Mouse (Mus musculus) spleen, postnatal 4 days (tissue): ENCODE data around the gene Focad.

ENCODE experiments used
- DNase-seq, 2 experiments: peaks; one replicate each; pipeline ENCODE4 v3.0.0; 2022; ENCODE audit warnings: low spot score in 2 of 2

The Focad gene

DNA sequence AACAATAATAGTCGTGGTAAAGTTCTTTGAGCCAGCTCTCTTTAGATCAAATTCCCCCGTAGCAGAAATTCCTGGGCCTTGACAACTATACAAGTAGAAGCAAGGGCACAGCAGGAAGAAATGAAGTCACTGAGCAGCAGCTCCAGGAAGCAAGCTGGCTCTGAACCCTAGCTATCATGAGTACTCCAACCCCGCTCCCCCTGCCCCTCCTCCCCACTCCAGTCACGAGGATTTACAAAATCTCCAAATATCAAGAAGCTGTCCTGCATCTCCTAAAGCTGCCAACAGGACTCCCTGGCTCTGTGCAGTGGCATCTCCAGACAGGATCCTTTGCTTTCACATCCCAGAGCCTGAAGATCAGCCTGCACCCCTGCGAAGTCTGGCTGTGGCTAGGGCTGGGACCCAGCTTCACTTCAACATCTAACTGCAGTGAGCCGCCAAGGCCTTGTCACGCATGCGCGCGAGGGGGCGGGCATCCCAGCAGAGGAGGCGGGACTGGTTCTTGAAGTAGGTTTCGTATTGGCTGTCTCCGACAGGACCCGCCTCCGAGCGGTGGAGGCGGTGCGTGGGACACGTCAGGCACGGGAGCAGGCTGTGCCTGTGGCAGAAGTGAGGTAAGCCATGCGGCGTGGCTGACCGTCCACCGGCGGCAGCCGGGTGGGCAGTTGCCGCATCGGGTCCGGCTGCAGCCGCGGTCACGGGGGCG, at the start of gene Focad:
Gene Focad, plus strand, starts transcription at position 568 of the 706 bp plus-strand sequence.
- DNase-seq, result peak; percentile 97 to 99

DNA sequence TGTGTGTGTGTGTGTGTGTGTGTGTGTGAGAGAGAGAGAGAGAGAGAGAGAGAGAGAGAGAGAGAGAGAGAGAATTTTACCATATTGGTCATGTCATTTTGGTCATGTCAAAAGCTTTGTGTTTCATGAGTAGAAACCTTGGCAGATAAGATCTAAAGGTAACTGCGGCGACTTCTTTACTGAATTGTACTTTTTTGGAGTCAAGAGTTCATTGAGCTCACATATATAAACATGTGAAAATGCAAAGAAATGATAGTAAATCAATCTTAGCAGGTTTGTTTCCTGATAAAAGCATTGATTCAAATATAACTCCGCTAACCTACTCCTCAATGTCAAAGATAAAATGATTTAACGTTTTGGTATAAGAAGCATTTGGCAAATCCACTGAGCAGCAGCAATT, 49.3 kb upstream of the Focad start:
- DNase-seq, result no peak

DNA sequence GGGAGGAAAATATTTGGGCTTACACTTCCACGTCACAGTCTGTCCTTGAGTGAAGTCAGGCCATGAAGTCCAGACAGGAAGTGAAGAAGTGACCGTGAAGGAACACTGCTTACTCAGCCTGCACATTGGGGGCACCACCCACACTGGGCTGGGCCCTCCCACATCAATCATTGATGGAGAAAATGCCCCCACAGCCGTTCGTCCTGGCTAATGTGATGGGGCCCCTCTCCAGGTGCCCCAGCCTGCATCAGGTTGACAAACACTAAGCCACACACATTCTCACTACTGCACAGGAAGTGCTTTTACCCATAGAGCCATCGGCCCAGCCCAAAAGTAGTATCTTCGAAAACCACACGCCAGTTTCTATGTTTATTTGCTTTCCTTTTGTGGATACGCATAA, 48.1 kb upstream of the Focad start:
- no peak for DNase-seq

DNA sequence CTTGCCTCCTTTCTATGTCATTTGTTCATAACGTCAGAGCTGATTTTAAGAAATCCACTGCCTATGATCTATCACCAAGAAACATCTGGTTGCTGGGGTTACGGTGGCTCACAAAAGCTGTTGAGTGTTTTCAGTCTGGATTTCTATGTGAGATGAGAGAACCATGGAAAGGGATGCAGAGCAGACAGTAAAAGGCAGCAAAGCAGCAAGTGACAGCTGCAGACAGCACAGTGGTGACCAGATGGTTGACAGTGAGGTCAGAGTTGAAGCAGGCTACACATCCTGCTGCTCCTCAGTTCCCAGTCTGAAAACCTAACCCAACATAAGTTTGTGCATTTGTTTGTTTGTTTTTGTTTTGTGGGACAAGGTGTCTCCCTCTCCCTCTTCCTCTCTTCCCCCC, 19.0 kb upstream of the Focad start:
- no peak for DNase-seq

DNA sequence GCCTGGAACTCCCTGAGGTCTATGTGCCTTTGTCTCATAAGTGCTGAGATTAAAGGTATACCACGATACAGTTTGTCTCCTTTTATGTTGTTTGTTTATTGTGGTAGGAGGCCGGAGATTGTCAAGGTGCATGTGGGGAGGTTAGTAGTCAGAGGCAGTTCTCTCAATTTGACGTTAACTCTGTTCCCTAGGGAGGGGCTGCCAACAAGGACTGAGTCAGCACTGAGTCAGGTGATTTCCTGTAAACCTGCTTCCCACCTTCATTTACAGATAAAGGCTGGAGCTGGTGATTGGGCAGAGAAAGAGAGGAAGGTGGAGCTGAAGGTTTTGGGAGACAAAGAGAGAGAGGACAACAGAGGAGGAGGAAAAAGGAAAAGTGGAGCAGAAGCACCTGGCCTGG, 15.4 kb upstream of the Focad start:
- DNase-seq, result no peak

DNA sequence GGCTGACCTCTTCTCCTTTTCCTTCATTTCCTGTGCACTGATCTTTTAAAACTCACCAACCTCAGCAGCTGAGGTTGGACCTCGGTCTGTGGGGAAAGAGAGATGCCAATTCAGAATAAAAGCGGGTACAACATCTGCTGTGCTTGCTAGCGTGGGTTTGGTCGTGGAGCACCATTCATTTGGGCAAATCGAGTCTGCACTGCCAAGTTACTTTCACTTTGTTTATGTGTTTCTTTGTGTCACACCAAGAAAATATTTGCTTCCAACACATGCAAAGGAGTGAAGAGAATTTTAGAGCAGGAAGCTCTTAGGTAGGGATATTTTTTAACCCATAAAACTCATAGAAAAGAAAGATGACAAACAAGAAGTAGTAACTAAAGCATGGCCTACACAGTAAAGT, 13.0 kb upstream of the Focad start:
- no peak for DNase-seq

DNA sequence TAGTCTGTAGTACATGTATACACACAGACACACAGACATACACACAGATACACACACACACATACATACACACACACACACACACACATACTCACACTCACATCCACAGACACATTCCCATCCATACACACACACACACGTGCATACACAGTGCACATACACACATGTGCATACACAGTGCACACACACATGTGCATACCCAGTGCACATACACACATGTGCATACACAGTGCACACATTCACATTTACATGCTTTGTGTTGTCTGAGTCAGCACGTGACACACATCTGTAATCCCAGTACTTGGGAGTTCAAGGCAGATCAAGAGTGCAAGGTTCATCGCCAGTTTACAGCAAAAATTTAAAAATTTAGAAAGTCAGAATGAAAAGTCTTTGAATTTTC, 12.5 kb upstream of the Focad start:
- DNase-seq, result no peak

DNA sequence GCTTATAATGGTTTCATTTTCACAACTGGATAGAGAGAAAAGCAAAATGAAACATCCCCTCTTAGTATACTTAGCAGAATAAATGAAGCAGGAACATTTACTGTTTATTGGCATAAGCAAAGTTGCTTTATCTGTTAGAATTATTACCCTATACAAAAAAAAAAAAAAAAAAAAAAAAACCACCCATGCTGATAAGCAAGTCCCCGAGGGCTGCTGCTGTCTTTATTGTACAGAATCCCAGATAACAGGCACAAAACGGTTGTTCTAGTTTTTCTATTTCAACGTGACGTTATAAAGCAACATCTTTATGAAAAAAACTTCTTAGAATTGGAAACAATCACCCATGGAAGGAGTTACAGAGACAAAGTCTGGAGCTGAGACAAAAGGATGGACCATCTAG, 12.0 kb upstream of the Focad start:
- no peak for DNase-seq

DNA sequence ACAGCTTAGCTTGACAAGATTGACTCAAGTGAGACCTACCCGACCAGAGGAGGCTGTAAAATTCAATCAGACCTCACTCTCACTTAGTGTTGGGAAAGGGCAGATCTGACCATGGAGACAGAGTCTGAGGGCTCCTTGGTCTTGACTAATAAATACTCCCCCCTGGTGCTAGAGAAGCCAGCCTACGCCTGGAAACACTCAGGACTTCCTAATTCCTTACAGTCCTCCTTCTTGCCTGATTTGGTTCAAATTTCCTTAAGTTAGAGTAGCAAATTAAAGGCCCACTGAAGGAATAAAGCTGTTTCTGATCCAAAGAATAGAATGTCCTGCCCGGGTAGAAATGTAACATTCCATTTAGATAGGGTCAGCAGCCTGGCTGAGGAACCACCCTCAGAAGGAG, 10.6 kb upstream of the Focad start:
- DNase-seq, result no peak

DNA sequence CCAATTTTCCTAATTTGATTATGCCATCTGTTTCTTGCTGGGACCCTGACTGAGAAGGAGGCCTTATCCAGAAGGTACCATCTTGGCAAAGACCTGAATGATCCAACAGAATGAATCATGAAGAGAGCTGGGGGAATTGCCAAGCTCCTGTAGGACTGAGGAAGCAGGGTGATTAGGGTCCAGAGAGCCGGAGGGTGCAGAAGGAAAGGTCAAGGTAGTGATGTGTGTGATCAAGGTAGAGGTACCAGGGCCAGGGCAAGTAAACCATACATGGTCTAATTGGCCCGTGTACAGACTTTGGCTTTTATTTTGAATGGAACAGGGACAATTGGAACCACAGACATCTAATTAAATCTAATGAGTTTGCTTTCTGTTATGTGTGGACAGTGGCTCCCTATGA, 4.1 kb upstream of the Focad start:
- no peak for DNase-seq

DNA sequence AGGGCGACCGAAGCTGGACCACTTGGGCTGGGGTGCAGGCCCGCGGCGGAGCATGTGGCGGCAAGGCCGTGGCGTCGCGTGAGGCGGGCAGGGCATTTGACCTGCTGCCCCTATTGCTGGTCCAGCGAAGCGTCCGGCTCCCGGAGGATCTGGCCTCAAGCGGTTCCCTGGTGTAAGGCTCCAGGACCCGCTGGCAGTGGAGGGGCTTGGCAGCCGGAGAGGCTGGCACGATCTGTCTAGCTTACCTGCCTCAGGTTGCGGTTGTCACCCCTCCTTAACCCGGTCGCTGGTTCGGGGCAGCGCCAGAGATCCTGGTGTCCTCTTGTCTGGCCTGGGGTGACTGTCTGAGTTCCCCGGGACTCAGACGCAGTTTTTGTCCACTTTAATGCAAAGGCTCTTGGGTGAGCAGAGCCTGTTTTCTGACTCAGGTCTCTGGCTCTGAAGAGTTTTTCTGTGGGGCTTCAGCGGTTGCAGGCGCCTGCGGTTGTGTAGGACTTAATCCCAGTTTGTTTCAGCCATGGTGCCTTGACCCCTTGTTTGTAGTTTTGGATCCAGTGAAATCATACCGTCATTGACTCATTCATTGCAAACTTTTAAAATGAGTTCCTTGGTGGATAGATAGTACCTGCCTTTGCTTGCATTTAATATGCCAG, 465 bp downstream of the Focad start:
- no peak for DNase-seq

DNA sequence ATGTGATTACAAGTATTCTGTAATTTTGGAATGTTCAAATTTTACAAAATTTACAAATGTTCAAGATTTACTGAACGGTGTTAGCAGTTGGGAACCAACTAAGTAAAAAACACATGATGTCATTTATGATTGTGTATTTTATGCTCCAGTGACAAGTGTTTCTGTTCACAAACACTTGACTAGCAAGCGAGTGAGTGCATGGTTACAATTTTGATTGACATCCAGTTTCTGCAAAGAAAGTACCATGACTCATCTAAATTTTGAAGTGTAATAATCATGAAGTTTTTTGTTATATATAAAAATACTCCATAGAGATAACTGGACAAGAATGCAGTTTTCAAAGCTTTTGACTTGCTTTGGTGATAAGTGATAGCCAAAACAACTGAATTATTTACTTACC, 1.3 kb downstream of the Focad start:
- no peak for DNase-seq

DNA sequence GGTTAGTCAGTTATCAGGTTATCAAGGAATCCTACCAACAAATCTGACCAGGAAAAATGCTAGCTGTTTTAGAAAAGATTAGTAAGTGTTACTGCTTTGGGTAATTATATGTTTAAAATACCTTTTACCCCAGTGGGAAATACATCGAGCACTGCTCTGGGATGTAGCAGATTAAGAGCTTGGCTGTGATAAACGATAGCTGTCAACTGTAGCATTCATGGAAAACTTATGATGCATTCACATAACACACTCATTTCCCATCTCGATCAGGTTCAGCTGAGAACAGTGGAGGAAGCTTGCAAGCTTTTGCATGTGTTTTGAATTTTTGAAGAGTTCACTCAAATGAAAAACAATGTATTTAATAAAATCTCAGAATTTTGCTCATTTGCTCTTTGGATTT, 14.2 kb downstream of the Focad start:
- no peak for DNase-seq

DNA sequence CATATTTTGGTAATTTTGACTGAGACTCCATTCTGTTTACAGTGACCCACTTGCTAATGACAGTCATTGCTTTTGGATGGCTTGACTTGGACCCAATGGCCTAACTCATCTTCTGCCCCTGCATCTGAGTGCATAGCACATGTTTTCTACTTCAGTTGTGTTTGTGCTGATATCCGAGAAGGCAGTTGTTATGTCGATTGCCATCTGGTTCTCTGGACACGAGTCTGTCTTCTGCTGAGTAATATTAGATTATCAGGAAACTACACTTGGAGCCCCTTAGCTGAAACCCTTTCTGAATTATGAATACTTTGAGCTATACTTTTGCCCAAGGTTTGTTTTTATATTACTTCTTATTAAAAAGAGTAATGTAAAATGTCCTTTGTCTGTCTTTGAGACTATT, 22.9 kb downstream of the Focad start:
- DNase-seq, result no peak

DNA sequence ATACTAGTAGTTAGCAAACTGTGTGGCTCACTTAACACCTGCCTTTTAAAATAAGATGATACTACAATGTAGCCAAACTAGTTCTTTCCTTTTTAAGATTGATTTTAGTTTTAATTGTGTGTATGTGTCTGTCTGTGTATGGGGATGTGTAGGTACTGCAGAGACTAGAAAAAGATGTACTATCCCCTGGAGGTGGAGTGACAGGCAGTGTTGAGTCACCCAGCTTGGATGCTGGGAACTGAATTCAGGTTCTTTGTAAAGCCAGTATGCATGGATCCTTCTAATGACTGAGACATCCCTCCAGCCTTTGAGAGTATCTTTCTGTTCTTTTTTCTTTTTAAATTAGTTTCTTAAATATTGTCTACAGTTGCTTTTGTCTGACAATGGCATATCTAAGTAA, 23.5 kb downstream of the Focad start:
- DNase-seq, result no peak

DNA sequence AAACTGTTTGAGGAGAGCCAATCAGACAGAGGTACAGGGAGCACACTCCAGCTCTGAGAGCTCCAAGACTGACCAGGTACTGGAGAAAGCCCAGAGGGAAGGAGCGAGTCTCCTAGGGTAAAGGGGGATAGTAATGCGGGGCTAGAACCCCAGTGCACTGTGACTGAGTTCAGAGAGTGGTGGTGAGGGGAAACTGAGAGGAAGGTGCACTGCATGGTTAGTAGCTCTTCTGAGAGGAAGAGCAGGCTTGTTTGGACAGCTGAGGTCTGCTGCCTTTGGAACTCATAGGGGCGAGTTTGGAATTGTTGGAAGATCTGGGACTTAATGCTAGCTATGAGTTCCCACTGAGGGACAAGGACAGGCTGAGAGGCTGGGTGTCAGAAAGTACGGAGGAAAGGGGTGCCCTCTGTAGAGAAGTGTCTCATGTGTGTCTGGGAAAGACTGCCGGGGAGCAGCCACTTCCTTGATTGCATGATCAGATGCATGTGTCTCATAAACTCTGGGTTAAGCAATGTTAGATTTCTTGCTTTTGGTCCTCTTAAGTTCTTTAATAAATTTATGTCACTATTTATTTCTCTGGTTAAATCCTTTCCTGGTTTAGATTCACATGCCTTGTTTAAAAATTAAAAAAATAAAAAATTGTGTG, 24.4 kb downstream of the Focad start:
- no peak for DNase-seq

DNA sequence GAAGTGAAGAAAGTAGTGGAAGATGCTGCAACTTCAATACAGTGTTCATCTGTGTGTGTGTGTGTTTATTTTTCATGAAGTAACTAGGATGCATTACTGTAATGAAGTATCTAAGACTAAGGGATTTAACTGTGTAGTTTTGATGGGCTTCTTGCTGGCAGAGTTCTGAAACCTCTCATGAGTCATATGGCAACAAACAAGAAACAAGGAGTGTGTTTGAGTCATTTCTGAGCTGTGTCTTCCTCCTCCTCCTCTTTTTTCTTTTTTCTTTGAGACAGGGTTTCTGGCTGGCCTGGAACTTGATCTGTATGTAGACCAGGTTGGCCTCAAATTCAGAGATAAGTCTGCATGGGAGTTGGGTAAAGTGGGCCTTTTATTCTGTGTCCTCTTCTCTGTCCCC, 25.7 kb downstream of the Focad start:
- no peak for DNase-seq

DNA sequence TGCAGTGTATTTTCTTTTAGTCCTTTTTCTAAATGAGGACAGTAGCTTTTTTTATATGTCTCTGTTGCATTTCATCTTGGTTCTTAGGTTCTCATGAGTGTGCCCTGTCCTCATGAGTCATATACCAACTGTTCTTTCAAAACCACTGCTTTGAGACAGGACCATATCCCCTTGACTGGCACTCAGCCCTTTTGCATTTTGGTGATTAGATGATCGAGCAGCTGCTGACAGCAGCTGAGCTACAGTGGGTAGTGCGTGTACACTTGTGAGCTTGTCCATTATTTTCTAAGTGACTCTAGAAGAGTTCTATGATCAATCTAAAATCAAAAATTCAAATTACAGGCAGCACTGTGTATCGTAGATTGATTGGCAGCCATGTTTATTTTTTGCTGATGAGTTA, 28.0 kb downstream of the Focad start:
- DNase-seq, result no peak

DNA sequence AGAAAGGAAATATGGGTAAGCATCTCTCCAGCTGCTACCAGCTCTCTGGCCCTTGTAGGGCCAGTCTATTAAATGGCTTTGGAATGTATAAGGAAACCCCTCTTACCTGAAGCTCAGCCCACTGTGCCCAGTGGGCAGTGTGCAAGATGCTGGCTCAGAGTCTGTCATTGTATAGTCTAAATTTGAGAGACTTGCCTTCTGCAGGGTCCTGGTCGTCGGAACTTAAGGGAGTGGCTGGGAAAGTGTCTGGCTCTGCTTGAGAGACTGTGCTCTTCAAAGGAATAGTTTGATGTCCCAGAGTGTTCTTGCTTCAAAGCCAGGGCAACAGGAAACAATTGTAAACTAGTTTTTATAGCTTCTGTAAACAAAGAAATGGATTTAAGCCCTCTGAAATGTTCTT, 41.5 kb downstream of the Focad start:
- no peak for DNase-seq

DNA sequence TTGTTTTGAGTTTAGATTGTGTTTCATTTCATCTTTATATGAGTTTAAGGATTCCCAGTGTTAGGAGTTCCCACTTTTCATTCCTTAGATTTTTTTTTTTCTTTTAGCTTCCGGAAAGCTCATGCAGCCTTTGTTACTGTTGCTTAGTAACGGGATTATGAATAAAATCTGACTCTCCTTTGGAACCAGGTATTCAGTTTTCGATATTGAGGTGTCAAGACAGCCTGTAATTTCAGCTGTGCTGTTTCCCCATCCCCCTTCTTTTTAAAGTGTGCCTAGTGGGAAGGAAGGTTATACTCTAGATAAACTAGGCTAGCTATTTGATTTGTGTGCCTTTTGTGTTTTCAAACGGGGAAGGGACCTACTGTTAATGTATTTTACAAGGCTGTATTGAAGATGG, 42.1 kb downstream of the Focad start:
- DNase-seq, result no peak

DNA sequence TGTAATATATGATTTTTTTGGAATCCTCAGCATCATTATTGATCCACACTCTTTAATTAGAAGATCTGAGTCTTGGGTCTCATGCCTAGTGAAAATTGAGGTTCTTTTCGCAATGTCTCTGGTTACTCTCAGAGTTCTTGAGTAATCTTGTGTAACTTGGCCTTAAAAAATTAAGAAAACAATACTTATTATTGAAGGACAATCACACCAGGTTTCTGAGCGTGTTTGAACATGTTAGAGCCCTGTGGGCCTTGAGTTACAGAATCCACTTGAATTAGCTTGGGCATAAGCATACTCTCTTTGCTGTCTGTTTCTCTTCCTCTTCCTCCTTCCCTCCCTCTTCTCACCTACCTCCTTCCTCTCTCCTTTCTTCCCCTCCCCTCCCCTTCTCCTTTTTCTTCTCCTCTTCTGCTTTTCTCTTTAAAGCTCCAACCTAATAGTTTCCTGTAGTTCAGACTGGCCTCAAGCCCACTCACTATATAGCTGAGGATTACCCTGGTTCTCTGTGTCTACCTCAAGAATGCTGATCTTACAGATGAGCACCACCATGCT, 44.0 kb downstream of the Focad start:
- no peak for DNase-seq

DNA sequence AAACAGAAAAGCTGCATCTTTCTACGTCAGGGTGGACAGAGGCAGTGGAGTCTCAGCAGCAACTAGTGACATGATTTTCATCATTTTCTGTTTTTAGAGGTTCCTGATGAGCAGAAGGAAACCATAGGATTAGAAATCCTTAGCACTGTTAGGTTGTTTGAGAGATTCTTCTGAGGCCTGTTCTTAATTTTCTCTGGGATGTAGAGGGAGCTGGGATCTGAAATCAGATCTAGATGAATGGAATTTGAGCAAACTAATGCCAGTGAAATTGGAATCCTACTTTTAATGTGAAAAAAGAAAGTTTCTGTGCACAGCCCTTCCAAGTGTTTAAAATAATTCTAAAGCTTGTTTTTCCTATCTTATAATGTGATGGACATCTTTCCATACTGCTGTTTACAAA, 55.0 kb downstream of the Focad start:
- DNase-seq, result no peak

DNA sequence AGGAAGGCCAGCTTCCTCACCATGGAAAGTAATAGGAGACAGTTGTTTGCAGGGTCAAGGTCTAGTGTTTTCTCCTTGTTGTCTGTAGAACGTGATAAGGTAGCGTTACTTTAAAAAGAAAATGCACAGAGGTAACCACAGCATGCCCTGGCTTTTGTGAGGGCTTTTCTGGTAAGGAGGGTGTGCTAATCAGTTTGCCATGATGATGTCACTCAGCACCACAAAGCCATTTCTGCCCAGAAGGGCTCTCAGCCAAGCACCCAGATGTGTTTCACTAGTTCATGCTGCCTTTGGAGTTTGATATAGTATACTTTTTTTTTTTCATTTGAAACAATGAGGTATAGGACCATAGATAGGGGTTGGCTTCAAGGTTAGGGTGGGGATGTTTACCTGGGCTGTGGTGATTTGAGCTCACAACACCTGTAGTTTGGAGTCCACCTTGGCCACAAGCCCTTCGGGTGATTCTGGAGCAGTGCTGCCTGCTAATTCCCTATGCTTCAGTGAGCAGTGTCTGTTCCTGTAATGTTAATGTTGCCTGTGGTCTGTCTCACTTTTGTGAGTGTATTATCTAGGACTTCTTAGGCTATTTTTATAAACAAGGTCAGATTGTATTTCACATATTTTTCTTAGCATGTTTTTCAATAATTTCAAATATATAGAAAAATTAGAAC, 61.2 kb downstream of the Focad start:
- DNase-seq, result no peak
